Mouse (Mus musculus) spleen, postnatal 36 days (tissue): ENCODE data around the gene Akirin2.
A peak's percentile ranks its signal among the peaks of the same experiment; 100 is the strongest.

Experiments
- DNase-seq, 2 experiments: peaks; one replicate each; pipeline ENCODE4 v3.0.0; 2022; ENCODE audit warnings: low spot score in 2 of 2, mixed read lengths in 1 of 2

The Akirin2 gene

GRCm38 (mm10) chr4:34584871-34585607 is 34.3 kb downstream of the Akirin2 start:
- no peak for DNase-seq

GRCm38 (mm10) chr4:34603123-34603522 is 52.4 kb downstream of the Akirin2 start:
- no peak for DNase-seq

- no peak for DNase-seq
Observed at GRCm38 (mm10) chr4:34606658-34607057, 55.9 kb downstream of the Akirin2 start.

GRCm38 (mm10) chr4:34613571-34614145 is 62.9 kb downstream of the Akirin2 start:
- no peak for DNase-seq

GRCm38 (mm10) chr4:34614630-34615094 is 63.9 kb downstream of the Akirin2 start, which contains the start of the genes Orc3 and Rars2:
Gene Orc3, minus strand, starts transcription at chr4:34614944.
Gene Rars2, plus strand, starts transcription at chr4:34614957.
- peak; percentile 92 to 93 for DNase-seq

- DNase-seq = no peak
Observed at GRCm38 (mm10) chr4:34615303-34615702, 64.6 kb downstream of the Akirin2 start.

GRCm38 (mm10) chr4:34616146-34616545 is 65.4 kb downstream of the Akirin2 start:
- DNase-seq = no peak
